Mouse (Mus musculus) ZHBTc4 (cell line): Measurements from ENCODE around the gene Fam214b.

Experiments
- DNase-seq: peaks from one replicate; pipeline ENCODE4 v3.0.0-alpha.2; 2011; ENCODE audit warnings: low read depth, low spot score

Fam214b gene

GRCm38 (mm10) chr4:43045659-43046302 is at the start of gene Fam214b:
Gene Fam214b (minus strand): TSS chr4:43046220.
- peak; percentile 99 for DNase-seq

GRCm38 (mm10) chr4:43091183-43091582 is 45.2 kb upstream of the Fam214b start:
- DNase-seq: no peak

- no peak for DNase-seq
Observed at GRCm38 (mm10) chr4:43089950-43090349, 43.9 kb upstream of the Fam214b start.

GRCm38 (mm10) chr4:43082458-43082857 is 36.4 kb upstream of the Fam214b start:
- DNase-seq: no peak

- no peak for DNase-seq
Observed at GRCm38 (mm10) chr4:43078071-43078718, 32.2 kb upstream of the Fam214b start.

GRCm38 (mm10) chr4:43074923-43075322 is 28.9 kb upstream of the Fam214b start:
- DNase-seq: no peak

GRCm38 (mm10) chr4:43065471-43065870 is 19.5 kb upstream of the Fam214b start:
- no peak for DNase-seq

GRCm38 (mm10) chr4:43060286-43060685 is 14.3 kb upstream of the Fam214b start:
- no peak for DNase-seq

GRCm38 (mm10) chr4:43059697-43060096 is 13.7 kb upstream of the Fam214b start:
- DNase-seq: no peak

GRCm38 (mm10) chr4:43058753-43059654 is 13.0 kb upstream of the Fam214b start, which contains the start of gene Unc13b:
Gene Unc13b (plus strand): TSS chr4:43058953.
- DNase-seq: peak; percentile 97

GRCm38 (mm10) chr4:43058392-43058752 is 12.4 kb upstream of the Fam214b start:
- DNase-seq: no peak

- no peak for DNase-seq
Observed at GRCm38 (mm10) chr4:43057654-43058053, 11.6 kb upstream of the Fam214b start.

- DNase-seq: peak; percentile 89
Observed at GRCm38 (mm10) chr4:43052627-43053026, 6.6 kb upstream of the Fam214b start.

- DNase-seq: peak; percentile 89
Observed at GRCm38 (mm10) chr4:43047231-43047630, 1.2 kb upstream of the Fam214b start.

GRCm38 (mm10) chr4:43046607-43047006 is 587 bp upstream of the Fam214b start:
- DNase-seq: no peak

- no peak for DNase-seq
Observed at GRCm38 (mm10) chr4:43045285-43045658, 748 bp downstream of the Fam214b start.

- DNase-seq: no peak
Observed at GRCm38 (mm10) chr4:43044673-43045072, 1.3 kb downstream of the Fam214b start.

GRCm38 (mm10) chr4:43043644-43044357 is 2.2 kb downstream of the Fam214b start:
- peak; percentile 95 for DNase-seq

GRCm38 (mm10) chr4:43040881-43041547 is 5.0 kb downstream of the Fam214b start:
- no peak for DNase-seq

- peak; percentile 99 for DNase-seq
Observed at GRCm38 (mm10) chr4:43040114-43040572, 5.9 kb downstream of the Fam214b start.

- peak; percentile 18 for DNase-seq
Observed at GRCm38 (mm10) chr4:43039609-43040008, 6.4 kb downstream of the Fam214b start.
